Mouse (Mus musculus) gastrocnemius, postnatal 10 days (tissue): ENCODE data around the gene Kat2b. TPM values are rescaled to one million over a fixed set of nuclear protein-coding genes. Genes with fewer than 3 reads are reported as not detected.
A peak's percentile ranks its signal among the peaks of the same experiment; 100 is the strongest.
"Not testable (repeated sequence)": the region's sequence is repeated elsewhere in the genome, so short reads cannot be mapped to it uniquely, and the experiment has no call there.

Experiments used
- DNase-seq: peaks from one replicate; pipeline ENCODE4 v3.0.0; 2021; ENCODE audit warnings: mixed read lengths
- long read RNA-seq, 2 experiments: library from polyadenylated mRNA; stranded (forward); transcript quantifications; one replicate each; pipeline ENCODE4 v2.0.0; 2021
- total RNA-seq, 2 experiments: library from RNA; stranded (reverse); gene quantifications; 2 replicates each; pipeline ENCODE4 v1.2.3; 2021

Gene Kat2b
- total RNA-seq, result 10 to 100 TPM; 32.1 to 42.3 TPM
- long read RNA-seq, experiment 1, full-length matches to known transcripts, result 8 of 13 reads
- long read RNA-seq, experiment 1, partial matches to known transcripts, result 3 of 13 reads
- long read RNA-seq, experiment 1, other reads (novel, unspliced or antisense), result 2 of 13 reads
- long read RNA-seq, experiment 2, full-length matches to known transcripts, result 9 of 11 reads
- long read RNA-seq, experiment 2, partial matches to known transcripts, result 0 of 11 reads
- long read RNA-seq, experiment 2, other reads (novel, unspliced or antisense), result 2 of 11 reads

GRCm38 (mm10) chr17:53566161-53566918 lies at the start of gene Kat2b:
Gene Kat2b, plus strand, starts transcription at chr17:53566861.
- peak; percentile 36 for DNase-seq

GRCm38 (mm10) chr17:53519364-53519763 lies 47.3 kb upstream of the Kat2b start:
- no peak for DNase-seq

- no peak for DNase-seq
Observed at GRCm38 (mm10) chr17:53520509-53520908, 46.2 kb upstream of the Kat2b start.

DNA sequence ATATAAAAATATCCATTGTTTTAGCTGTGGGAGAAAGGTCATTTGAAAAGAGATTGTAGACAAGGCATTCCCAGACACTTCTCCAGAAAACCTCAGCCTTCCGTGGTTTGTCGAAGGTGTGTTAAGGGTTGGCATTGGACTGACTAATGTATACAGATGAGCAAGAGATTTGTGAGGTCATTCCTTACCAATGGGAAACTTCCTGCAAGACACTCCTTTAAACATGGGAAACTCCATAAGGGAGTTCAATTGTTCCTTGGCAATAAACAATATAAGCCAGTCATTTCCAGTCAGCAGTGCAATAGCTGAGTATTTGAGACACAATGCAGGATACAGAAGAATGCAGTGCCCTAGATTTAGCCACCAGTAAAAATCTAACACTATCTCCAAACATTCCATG lies 38.6 kb upstream of the Kat2b start:
- DNase-seq, result no peak

GRCm38 (mm10) chr17:53531160-53531559 lies 35.5 kb upstream of the Kat2b start:
- no peak for DNase-seq

GRCm38 (mm10) chr17:53532425-53532824 lies 34.2 kb upstream of the Kat2b start:
- no peak for DNase-seq

GRCm38 (mm10) chr17:53539351-53539750 lies 27.3 kb upstream of the Kat2b start, which contains the start of gene Pp2d1:
Gene Pp2d1, minus strand, starts transcription at chr17:53539451.
- not testable (repeated sequence) for DNase-seq

DNA sequence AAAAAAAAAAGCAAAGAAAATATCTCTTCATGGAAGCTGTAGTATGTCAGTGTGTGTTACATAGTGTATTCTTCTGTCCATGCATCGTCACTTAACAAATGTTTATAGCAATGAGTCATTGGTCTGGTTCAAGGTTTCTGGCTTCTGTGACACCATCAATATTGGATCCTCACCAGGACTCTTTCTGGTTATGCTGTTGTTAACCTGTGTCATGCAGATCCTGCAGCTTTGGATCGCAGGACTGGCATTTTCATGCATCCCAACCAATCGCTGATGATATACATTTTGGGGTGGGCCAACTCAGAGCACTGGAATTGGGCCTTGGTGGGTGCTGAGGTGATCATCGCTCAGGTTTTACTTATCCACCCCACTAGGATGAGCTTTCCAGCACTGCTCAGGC lies 24.1 kb upstream of the Kat2b start:
- no peak for DNase-seq

GRCm38 (mm10) chr17:53543591-53544324 lies 22.9 kb upstream of the Kat2b start:
- DNase-seq, result peak; percentile 38

DNA sequence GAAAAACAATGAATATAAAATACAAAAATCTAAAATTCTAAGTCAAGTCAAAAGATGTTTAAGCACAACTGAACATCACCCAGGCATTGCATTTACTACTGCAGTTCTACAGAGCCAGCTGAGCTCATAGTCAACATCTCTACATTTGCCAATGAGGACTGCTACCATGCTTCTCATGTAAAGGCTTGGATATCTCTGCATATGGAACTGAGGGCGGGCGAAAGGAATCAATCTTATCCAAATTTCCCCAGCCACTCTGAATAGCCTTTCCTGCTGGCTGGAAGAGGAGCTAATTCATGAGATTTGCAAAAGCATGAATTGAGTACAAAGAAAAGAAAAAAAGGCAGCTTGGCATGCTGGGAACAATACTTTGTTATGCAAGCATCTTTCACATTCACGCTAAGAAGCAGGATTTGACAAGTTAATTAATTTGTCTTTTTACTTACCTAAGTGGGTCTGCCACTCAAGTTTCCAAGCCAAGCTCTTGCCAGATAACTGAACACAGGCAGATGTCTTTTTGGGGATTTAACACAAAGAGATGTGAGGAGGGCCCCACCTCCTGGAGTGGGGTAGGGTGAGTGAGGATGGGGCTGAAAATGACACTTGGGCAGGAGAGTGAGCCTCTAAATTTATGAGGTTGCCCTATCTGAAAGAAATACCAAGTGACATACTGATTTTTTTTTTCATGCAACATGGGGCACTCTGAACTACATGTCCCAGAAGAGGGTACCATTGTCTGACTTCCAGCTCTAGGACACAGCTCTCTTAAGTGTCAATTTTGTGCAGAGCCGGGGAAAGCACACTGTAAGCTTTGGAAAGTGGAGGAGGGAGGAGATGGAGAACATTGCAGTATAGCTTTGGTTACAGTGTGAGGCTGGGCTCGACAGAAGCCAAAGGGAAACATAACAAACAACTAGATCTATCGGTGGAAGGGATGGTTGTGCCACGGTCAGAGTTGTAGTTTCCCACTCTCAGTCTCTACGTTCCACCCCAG lies 15.1 kb upstream of the Kat2b start:
- DNase-seq, result no peak

DNA sequence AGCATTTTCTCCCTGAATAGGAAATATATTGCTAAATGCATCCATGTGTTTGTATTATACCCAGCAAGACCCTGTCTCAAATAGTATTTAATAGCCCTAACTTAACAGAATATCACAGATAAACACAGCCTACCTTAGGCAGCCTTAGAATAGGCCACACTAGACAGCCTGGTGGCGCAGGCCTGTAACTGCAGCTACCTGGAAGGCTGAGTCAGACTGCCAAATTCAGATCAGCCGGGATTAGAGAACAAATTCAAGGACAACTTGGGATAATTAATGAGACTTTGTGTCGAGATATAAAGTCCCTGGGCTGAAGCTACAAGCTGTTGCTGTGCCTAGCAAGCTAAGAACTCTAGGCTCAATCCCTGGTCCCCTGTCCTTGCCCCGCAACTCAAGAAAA lies 12.6 kb upstream of the Kat2b start:
- DNase-seq, result no peak

- DNase-seq, result no peak
Observed at GRCm38 (mm10) chr17:53554813-53555212, 11.8 kb upstream of the Kat2b start.

DNA sequence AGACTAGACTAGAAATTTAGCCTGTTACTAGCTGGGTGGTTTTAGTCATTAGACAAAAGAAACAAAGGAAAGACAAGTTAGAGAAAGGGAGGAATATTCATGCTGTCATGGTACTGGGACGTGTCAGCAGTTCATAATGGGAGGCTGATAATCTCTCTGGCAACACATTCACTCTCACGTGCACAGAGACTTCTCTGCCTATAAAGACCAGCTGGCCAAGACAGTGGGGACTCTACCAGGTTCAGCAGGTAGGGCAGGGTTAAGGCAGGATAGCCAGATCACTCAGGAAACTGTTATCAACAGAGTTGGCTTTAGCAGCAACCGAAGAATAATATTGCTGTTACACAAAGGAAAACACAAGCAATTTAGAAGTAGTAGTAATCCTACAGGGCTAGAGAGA lies 9.2 kb upstream of the Kat2b start:
- DNase-seq, result no peak

DNA sequence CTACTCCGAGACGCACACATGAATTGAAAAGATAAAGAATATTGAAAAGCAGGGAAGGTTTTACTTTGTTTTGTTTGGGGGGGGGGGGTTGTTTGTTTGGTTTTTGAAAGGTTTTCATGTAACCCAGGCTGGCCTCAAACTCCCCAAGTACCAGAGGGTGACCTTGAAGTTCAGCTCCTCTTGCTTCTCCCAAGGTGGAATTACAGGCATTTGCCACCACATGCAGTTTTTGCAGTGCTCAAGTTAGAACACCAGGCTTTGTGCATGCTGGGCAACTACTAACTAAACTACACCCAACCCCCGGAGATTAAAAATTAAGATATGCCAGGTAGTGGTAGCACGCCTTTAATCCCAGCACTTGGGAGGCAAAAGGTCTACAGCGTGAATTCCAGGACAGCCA lies 7.0 kb upstream of the Kat2b start:
- DNase-seq, result no peak

DNA sequence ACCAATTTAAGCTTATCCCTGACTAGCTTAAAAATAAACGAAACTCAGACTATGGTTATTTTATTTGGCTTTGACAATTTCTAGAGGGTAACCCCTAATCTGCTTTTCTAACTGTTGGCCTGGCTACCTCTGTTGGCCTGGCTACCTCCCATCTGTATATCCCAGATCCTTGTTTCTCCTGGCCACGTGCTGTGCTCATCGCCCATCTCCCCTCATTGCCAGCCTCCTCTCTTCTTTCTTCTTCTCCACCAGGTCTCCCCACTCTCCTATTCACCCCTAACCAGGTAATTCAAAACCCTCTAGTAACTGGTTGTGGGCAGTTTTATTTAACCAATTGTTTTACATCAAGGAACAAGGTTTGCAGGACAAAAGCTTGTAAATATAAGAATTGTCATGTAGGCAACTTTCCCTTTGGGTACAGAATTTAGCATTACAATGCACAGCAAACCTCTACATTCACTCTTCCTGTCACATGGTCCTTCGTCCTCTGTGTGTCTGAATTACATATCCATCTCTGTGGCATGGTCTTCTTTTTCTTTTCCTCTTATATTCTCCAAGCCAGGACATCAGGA lies 5.1 kb upstream of the Kat2b start:
- no peak for DNase-seq

- DNase-seq, result no peak
Observed at GRCm38 (mm10) chr17:53564837-53565236, 1.8 kb upstream of the Kat2b start.

DNA sequence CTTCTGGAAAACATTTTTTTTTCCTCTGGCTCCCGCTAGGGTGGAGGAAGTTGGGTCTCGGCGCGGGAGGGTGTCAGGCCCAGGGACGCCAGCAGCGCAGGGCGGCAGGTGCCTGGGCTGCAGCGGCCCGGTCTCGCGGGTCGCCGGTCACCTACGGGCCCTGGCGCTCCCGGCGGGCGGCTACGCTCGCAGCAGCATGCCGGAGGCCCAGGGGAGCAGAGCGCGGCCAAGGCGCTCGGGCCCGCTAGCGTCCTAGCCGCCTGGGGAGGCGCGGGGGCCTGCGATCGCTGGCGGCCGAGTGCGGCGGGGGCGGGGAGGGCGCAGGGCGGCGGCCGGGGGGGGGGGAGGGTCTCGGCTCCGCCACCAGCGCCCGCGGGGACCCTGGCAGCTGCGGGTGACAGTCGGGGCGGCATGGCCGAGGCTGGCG lies 271 bp downstream of the Kat2b start:
- peak; percentile 71 for DNase-seq

DNA sequence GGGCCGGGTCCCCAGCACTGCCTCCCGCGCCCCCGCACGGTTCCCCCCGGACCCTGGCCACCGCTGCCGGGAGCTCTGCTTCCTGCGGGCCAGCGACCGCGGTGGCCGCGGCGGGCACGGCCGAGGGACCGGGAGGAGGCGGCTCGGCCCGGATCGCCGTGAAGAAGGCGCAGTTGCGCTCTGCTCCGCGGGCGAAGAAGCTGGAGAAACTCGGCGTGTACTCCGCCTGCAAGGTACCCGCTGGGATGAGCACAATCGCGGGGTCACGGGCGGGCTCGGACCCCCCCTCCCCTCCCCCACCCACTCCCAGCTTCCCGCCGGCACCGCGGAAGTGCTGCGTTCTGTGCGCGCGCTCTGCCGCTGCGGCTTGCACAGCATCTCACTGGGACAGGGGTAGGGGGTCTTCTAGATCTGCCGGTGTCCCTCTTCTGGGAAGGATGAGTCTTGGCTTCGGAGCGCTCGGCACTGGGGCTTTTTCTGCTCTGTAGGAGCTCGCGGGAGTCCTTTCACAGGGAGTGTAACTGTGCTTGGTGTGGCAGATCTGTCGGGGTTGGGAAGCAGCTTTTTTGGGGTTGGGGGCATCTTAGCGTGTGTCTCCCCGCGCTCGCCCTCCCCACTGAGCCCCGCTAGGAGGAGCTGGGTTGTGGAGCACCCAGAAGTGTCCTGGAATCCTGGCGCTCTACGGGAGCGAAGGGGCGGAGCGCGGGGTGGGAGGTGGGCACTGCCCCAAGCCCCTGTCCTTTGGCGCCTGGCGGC lies 863 bp downstream of the Kat2b start:
- peak; percentile 60 for DNase-seq

DNA sequence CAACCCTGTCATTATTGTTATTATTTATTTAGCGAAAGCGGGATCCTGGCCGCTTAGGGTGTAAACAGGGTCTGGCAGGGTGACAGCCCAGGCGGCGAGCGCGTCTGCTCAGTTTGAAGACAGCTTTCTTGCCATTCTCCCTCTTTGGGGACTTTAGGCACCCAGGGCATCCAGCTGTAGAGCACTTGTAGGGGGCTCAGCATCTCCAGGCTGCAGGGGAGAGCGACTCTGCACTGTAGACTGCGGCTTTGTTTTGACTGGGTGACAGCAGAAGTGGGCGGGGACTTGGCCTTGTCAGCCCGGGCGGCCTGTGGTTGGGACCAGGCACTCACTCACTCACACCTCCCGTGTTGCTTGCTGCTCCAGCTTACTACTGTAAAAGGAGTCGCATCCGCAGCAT lies 1.5 kb downstream of the Kat2b start:
- peak; percentile 74 for DNase-seq

GRCm38 (mm10) chr17:53568734-53569386 lies 2.2 kb downstream of the Kat2b start:
- DNase-seq, result no peak
